Mouse (Mus musculus) ovary, postnatal 10 days (tissue): ENCODE data around the gene Ino80b.
A peak's percentile ranks its signal among the peaks of the same experiment; 100 is the strongest.
"Not testable (repeated sequence)": the region's sequence is repeated elsewhere in the genome, so short reads cannot be mapped to it uniquely, and the experiment has no call there.

Experiments
- DNase-seq: peaks from one replicate; pipeline ENCODE4 v3.0.0; 2022; ENCODE audit warnings: low spot score

Gene Ino80b

DNA sequence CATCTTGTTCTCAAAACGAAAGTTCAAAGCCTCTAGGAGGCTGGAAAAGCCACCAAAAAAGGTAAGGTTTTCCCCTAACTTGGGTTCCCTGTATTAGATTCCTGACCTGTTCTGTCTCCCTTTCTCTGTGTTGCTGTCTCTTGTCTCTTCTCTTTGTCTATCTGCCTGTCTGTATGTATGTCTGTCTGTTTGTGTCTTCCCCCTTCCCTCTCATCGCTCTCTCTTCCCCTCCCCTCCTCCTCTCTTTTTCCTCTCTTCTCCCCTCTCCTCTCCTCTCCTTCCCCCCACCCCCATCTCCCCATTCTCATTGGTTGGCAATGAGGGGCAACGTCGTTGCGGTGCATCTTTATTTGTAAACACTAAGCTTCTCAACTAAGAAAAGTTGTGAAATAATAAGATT lies at the start of gene Ino80b:
TSS of gene Ino80b (minus strand) at position 101 of the 400 bp plus-strand sequence.
- DNase-seq, result no peak

GRCm38 (mm10) chr6:83172240-83172920 lies 47.1 kb upstream of the Ino80b start:
- no peak for DNase-seq

DNA sequence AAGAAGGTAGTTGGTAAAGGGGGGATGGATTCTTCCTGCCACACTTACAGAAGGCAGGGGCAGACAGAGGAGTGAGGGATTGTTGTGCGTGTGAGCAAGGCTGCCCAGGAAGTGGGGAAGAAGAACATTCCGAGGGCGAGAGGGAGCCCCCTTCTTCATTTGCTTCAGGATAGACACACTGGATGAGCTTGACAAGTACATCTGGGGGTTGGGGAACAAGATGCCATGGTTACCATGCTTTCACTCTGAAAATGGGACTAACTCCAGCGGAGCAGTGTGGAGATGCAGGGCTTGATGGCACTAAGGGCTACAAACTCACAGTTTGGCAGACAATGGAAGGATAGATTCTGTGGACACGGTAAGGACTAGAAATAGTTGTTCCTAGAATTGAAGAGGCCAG lies 45.8 kb upstream of the Ino80b start:
- DNase-seq, result no peak

DNA sequence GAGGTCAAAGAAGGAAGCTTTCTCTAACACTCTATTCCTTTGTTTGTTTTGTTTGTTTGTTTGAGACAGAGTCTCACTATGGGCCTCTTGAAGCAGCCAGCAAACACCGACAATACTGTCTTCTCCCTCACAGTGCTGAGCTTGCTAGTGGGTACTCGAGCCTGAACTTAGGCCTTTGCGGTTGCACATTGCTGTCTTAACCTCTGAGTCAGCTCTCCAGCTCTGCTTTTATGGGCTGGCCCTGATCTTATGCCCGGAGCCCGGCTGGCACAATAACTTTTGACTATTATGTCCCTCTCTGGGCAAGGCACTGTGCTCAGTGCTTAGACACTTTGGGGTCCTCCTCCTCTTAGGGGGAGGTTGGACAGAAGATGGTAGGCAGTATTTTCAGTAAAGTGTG lies 44.6 kb upstream of the Ino80b start:
- no peak for DNase-seq

DNA sequence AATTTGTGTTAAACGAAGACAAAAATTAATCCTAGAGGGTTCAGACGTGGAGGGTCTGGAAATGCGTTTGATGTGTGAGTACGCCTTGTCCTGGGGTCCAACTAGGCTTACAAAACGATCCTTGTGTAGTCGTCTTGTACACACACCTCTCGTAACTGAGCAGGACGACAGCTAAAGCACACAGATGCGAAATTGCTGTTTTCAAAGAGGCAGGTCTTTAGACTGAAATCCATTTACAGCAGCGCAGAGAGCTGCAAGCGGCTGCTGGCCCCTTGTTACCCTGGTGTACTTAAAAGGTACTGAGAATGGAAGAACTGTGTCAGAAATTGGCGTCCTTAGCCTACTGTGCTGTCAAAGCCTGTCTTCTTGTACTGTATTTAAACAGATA lies 41.0 kb upstream of the Ino80b start:
- no peak for DNase-seq

- DNase-seq, result peak; percentile 94
Observed at GRCm38 (mm10) chr6:83165607-83166242, 40.5 kb upstream of the Ino80b start, which contains the start of gene Dctn1. Gene Dctn1, plus strand, starts transcription at chr6:83165920.

DNA sequence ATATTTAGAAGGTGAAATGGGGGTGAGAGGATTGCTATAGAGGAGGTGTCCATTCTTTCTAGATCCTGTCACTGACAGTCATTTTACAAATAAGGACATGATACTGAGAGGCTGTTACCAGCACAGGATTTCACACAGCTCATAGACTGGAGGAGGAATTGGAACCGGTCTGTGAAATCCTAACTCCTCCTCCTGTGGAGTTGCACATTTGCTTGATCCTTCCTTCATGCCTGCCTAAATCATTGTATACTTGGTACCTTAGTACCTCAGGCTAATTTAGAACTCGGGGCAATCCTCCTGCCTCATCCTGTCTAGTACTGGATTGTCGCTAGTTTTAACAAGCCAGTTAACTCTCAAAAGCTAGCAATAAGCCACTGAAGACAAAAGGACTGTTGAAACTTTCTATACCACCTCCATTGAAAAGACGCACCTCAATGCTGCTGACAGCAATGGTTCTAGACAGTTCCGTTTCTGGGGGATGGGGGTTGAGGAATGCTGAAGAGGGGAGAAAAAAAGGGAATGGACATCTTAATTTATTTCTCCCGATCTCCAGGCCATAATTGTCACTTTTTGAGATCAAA lies 39.9 kb upstream of the Ino80b start:
- DNase-seq, result no peak

GRCm38 (mm10) chr6:83162701-83163100 lies 37.5 kb upstream of the Ino80b start:
- no peak for DNase-seq

DNA sequence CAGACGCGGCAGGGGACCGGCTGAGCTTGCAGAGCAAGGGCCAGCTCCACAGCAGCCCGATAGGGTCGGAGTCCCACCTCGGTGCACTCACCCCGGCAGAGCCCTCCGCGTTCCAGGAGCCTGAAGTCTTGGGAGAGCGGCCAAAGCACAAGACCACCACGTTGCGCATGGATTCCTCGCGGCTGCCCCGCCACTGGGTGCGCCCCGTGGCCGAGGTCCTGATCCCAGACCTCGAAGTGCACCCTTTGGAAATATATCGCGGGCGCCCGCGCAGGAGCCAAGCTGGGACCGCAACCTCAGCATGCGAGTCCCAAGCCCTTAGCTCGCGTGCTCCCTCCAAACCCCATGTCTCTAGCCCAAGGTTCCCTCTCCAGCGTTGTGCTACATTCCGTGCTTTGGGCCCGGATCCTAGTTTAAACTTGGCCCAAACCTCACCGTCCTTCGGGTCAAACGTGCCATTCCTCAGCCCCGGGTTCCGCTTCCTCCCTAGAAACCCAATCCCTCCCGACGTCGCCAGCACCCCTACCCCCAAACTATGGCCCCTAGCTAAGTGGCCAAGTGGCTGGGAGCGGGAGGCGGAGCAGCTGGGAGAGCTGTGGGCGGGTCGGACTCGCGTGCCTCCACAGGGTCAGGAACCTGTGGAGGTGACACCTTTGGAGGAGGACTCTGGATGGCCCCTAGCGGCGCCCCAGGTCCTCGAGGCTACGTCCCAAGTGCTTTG lies 36.9 kb upstream of the Ino80b start:
- DNase-seq, result peak; percentile 25

- DNase-seq, result no peak
Observed at GRCm38 (mm10) chr6:83161442-83161841, 36.2 kb upstream of the Ino80b start.

DNA sequence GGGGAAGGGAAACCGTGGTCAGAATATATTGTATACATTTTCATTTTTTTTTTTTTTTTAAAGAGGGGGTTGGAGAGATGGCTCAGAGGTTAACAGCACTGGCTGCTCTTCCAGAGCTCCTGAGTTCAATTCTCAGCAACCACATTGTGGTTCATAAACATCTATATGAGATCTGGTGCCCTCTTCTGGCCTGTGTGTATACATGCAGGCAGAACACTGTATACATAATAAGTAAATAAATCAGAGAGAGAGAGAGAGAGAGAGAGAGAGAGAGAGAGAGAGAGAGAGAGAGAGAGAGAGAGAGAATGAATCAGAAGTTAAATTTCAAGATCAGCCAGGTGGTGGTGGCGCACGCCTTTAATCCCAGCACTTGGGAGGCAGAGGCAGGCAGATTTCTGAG lies 34.2 kb upstream of the Ino80b start:
- DNase-seq, result not testable (repeated sequence)

GRCm38 (mm10) chr6:83156259-83156684 lies 31.0 kb upstream of the Ino80b start, which contains the start of the genes Wdr54 and 1700003E16Rik:
Gene Wdr54, minus strand, starts transcription at chr6:83156397.
Gene 1700003E16Rik, plus strand, starts transcription at chr6:83156404.
- no peak for DNase-seq

DNA sequence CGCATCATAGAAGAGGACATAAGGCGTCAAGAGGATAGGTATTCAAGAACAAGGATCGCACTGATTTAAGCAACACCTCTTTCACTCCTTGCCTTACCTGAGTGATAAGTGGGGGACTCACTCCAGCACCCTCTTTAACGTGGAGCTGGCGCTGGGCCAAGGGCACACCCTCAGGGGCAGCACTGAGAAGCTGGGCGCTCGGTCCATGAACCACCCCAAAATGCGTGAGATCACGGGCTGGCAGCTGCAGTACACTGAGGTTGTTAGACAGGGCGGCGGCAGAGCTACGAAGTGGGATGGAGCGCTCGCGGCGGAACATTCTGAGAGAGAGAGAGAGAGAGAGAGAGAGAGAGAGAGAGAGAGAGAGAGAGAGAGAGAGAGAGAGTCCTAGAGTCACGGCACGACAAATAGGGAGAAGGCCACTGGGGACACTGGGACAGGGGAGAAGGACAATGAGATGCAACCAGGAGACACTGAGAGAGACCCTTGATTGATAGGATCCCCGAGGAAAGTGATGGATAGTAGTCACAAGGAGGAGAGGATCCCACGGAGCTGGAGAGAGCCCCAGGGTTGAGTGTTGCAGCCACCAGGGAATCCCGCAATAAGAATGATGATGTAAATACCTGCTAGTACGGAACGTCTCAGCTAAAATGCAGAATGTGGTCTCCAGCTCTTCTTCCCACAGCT lies 30.5 kb upstream of the Ino80b start:
- no peak for DNase-seq

GRCm38 (mm10) chr6:83153485-83153884 lies 28.3 kb upstream of the Ino80b start:
- no peak for DNase-seq

DNA sequence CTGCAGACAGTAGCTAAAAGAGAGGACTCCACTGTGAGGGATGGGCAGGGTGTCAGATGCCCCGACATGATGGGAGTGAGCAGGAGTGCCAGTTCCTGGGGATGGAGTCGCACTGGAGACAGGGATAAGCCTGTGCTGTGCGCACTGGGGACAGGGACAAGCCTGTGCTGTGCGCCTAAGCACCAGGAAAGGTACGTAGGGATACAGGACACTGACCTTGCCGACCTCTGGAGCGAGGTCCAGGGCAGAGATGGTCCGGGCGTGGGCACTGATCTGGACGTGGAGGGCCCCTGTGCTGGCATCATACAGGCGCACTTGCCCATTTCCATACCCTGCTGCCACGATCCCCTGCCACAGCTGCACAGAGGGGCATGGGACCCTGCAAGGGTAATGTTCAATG lies 27.8 kb upstream of the Ino80b start:
- no peak for DNase-seq

- DNase-seq, result no peak
Observed at GRCm38 (mm10) chr6:83151721-83152120, 26.5 kb upstream of the Ino80b start.

DNA sequence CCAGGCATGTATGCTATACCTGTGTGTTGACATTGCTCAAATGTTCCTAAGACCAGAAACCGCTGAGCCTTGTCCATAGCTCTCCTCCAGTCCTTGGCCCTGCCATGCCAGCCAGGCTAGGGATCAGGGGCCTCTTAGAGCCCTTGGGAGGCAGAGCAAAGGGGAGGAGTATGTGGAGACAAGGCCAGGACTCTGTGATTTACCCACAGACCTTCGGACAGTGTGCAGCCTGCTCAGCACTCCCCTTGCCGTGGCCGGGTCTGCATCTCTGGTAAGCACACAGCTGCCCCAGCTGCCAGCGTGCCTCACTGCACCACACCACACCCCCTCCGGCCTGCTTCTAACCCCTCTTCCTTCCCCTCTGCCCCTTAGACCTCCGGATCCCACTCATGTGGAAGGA lies 22.0 kb upstream of the Ino80b start:
- DNase-seq, result no peak

DNA sequence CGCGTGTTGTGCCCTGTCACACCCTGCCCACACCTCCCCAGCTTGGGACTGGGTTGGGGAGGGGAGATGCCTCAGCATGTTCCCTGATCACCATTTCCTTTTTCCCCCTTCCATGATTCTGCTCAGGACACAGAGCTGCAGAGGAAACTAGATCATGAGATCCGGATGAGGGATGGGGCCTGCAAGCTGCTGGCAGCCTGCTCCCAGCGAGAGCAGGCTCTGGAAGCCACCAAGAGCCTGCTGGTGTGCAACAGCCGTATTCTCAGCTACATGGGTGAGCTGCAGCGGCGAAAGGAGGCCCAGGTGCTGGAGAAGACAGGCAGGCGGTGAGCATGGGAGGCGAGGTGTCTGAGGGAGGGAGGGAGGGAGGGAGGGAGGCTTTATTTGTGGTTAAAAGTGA lies 20.6 kb upstream of the Ino80b start:
- no peak for DNase-seq

GRCm38 (mm10) chr6:83145209-83145608 lies 20.0 kb upstream of the Ino80b start:
- no peak for DNase-seq

DNA sequence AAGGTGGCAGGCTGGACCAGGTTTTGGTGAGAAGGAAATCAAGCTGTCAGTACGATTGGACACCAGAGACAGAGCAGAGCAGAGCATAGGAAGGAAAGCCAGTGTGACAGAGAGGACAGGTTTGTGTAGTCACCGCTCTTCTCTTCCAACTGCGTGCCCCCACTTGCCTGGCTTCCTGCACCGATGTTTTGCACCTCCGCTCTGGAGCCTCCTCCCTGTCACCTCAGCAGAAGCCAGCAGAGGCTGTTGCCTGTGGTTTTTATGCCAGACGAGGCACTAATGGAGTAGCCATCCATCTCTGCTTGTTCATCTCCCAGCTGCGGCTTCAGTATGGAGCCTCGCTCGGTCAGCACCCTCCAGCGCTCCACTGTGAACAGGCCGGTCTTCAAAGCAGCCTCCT lies 17.7 kb upstream of the Ino80b start:
- DNase-seq, result no peak

DNA sequence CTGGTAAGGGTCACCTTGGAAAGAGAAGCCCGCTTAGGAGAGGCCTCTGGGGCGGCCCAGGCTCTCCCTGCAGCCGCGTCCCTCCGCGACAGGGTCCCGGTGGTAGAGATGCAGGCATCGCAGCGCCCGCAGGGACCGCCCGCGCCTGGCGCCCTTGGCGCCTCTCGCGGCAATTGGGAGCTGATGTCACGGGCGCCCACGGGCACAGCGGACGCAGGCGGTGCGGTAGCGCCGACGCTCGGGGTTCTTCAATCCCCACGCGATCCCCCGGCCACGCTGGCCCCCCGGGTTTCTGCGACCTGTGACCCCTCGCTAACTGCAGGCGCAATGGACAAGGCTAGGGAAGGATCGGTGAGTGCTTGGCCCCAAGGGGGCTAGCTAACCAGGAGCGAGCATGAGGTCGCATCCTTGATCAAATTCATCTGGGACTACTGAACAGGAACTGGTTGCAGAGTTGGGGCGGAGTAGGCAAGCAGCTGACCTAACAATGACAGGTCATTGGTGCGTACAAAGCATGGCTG lies 17.0 kb upstream of the Ino80b start:
- no peak for DNase-seq

DNA sequence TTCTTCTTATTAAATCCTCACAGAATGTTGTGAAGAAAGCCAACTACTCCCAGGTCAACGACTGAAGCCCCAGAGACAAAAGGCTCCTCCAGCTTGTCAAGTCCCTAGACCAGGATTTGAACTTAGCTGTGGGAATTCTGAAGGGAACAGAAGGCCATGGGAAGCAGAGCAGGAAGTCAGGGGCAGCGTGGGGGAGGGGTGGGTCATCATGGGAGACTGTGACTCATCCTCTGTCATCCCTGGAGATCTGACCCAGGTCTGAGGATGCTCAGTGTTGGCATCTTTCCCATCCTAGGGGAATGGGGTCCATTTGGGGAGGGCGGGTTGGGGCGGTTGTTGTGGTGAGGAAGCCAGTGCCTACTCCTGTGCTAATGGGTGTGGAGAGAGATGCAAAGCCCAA lies 16.4 kb upstream of the Ino80b start:
- no peak for DNase-seq
